Mouse (Mus musculus): ENCODE data around the gene Lmf1. TPM values are rescaled to one million over a fixed set of nuclear protein-coding genes. Genes with fewer than 3 reads are reported as not detected.

Lmf1 gene
- polyA plus RNA-seq, 2 experiments from 2014 or later = 12.1 to 16.7 TPM

DNA sequence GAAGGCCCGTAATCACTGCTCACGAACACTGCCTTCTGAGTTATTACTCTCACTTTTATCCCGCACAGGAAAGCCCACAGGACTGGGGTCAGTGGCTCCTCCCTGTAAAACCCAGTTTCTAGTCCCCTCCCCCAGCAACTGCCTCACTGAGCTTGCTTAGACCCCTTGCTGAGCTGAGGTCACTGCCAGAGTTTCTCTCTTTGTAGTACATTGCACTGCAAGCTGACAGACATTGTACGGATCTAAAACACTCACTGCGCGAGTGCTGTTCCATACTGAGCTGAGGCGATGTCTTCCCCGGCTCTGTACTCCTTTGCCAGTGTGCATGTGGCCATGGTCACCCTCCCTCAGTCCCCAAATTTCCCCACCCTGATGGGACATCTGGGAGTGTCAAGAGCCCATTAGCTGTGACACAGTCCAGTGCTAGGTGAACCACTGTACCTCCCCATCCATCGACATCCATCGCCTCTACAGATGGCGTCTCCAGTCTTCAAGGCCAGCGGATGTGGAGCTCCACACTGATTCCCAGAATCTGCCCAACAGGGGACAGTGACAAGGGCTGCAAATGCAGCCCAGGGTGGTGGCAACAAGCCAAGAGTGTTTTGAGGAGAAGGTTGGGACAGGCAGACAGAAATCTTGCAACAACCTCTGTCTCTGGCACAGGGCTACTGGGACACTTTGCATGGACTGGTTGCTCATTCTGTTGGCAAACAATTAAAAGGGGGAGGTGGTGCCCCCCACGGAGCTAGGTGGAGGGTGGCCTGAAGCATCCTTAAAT, 64.8 kb downstream of the Lmf1 start:
- ATAC-seq = no peak

- no peak for ATAC-seq
These were observed 65.9 kb downstream of the Lmf1 start for GRCm38 (mm10) chr17:25644761-25645160.

DNA sequence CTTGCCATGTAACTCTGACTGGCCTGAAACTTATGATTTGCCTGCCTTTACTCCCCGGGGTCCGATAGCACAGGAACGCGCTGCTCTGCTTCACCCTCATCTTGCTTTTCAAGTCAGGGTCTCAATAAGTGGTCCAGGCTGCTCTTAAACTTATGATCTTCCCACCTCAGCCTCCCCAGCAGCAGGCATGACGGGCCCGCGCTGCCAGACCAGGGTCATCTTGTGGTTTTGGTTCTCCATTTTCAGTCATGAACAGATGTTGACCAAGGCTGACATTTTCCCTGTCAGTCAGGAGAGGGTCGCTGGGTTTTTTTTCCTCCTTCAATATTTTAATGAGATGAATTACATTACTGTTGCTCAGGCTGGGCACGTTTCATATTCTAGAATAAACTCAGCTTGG, 66.8 kb downstream of the Lmf1 start:
- no peak for ATAC-seq

DNA sequence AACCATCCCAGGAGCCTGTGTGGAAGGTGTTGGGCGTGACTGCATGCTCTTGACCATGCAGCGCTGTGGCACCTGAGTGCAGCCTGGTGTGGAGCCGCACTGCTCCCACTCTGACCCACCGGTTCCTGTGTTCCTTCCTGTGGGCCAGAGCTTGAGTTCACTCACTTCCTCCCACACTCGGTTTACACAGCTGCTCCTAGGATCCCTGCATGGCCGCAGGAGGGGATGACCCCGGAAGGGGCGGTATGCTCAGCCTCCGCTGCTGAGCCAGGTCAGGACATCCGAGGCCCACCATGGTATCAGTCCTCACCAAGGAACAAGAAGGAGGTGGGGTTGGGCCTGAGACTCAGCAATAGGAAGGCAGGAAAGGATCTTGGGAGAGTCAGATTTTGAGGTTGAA, 69.0 kb downstream of the Lmf1 start:
- no peak for ATAC-seq

DNA sequence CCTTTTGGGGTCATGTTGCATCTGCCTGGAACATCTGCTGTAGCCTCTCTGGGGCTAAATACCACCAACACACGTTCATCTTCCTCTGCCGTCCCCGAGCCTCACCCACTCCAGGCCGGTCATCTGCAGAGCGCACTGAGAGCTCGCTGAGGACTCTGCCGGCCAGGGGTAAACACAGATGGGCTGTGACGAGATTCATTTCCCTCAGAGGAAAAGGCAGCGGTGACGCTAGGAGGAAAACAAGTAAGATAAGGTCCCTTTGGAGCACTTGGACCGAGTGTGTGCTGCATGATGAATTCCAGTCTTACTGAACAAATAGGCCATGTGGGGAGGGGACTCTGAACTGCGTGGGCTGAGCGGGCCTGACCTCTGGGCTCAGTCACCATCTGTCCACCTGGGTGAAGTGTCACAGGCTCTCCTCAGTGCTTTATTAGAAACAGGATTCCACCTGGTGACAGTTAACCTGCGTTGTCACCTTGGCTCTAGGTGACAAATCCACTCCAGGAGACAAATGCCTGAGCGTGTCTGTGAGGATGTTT, 69.9 kb downstream of the Lmf1 start:
- no peak for ATAC-seq

GRCm38 (mm10) chr17:25650726-25651125, 71.8 kb downstream of the Lmf1 start:
- ATAC-seq = no peak

DNA sequence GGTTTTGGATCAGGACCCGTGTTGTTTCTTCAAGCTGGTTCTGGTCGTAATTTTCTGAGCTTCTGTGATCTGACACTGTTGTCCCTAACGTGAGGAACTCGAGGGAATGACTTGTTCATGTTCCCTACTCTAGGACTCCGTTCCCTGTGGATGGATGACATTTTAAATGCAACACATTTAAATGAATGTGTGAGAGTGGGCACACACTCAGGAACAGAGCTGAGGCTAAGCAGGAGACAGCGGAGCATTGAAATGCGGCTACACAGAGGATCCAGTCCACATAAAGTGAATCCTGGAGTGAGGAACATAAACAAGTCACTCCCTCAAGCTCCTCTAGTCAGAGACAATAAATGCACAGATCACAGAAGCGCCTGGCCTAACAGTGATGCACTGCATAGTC, 73.4 kb downstream of the Lmf1 start:
- ATAC-seq = no peak

DNA sequence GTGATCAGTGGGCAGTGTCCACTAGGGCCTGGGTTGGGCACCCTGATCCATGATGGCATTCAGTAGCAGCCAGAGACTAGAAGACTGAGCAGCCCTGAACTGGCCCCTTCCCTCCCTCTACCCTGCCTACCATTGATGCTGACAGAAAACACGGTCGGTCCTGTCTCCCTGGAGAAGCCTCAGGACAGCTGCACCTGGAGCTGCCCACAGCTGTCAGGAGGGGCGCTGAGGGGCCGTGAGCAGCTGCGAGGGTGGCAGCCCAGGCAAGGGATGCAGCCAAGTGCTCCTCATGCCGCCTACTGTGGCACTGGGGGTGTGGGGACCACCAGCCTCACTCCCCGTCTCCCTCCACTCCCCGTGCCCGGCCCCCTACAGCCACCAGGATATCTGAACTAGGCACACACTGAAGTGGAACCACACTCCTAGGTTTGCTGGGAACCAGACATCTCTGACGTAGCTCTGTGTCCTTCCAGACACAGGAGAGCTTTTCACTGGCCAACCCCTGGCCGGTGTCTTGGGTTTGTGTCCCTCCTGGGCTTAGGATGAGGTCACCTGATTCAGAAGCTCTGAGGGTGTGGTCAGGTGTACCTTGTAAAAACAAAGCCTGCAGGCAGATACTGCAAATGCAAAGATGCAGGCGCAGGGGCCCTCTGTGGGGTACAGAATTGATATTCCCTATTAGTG, 77.4 kb downstream of the Lmf1 start:
- no peak for ATAC-seq

- ATAC-seq = no peak
These were observed 77.9 kb downstream of the Lmf1 start for GRCm38 (mm10) chr17:25656826-25657189.

GRCm38 (mm10) chr17:25663213-25663835, 84.4 kb downstream of the Lmf1 start:
- ATAC-seq = no peak

DNA sequence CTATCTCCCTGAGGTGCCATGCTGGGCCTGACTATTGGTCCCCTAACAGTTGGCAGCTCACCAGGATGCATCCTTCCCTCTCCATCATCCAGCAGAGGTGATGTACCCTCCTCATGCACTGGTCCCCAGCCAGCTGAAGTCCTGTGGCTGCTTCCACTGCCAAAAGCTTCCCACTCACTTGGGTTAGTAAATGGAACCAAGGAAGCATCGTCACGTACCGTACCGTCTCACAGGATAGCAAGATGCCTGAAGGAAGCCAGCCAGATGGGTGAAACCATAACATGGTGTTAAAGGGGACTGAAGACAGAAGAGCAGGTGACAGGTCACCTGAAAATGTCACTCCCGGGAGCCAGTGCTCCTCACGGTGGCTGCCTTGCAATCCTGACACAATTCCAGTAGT, 86.6 kb downstream of the Lmf1 start:
- ATAC-seq = no peak

DNA sequence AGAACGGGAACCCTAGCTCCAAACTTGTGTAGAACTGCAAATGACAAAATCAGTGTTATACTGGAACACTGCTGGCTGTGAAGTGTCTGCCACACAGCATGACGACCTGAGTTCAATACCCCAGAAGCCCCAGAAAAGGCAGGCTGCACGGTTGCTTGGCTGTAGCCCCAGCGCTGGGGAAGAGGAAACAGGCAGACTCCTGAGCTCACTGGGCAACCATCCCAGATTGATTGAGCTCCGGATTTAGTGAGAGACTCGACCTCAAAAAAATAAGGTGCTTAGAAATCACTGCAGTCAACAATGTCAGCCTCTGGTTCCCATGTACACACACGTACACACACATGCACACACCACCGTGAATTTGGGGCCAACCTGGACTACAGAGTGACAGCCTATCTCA, 87.0 kb downstream of the Lmf1 start:
- no peak for ATAC-seq

GRCm38 (mm10) chr17:25668481-25669055, 89.7 kb downstream of the Lmf1 start:
- no peak for ATAC-seq

DNA sequence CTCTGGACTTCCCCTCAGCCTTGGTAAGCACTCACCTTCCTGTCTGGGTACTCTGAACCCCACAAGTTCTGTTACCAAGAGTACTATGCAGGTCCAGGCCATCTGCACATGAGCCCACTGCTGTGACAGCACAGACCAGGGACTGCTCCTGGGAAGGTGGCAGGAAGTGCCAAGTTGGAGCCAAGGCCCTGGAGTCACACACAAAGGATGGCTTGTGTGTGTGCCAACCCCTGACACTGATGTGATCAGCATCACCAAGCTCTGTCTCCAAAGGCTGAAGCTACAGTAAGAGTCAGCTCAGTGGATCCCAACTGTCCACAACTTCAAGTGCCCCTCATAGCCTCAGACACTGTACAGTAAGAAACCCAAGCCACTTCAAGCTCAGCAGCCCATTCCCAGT, 94.1 kb downstream of the Lmf1 start:
- ATAC-seq = no peak

GRCm38 (mm10) chr17:25677969-25678368, 99.1 kb downstream of the Lmf1 start:
- ATAC-seq = no peak

GRCm38 (mm10) chr17:25679818-25680217, 100.9 kb downstream of the Lmf1 start:
- no peak for ATAC-seq

GRCm38 (mm10) chr17:25681636-25682035, 102.8 kb downstream of the Lmf1 start:
- no peak for ATAC-seq

GRCm38 (mm10) chr17:25686323-25686722, 107.4 kb downstream of the Lmf1 start:
- ATAC-seq = no peak

- ATAC-seq = no peak
These were observed 110.0 kb downstream of the Lmf1 start for GRCm38 (mm10) chr17:25688922-25689321.

DNA sequence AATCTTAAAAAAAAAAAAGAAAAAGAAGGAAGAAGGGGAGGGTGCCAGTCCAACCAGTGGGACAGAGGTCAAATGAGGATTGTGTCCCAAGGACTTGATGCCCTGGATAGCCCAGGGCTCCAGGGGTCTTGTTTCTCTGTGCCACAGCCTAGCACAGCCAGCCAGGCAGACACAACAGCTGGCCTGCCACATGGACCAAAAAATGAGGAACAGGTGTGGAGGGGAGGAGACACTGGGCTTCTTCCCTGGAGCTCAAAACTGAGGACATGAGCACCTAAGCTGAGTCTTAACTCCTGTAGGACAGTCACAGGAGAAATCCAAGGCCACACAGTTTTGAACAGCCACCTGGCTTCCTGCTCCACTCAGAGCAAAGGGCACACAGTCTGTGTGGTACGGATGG, 117.4 kb downstream of the Lmf1 start:
- no peak for ATAC-seq

GRCm38 (mm10) chr17:25698446-25698845, 119.6 kb downstream of the Lmf1 start:
- ATAC-seq = no peak

DNA sequence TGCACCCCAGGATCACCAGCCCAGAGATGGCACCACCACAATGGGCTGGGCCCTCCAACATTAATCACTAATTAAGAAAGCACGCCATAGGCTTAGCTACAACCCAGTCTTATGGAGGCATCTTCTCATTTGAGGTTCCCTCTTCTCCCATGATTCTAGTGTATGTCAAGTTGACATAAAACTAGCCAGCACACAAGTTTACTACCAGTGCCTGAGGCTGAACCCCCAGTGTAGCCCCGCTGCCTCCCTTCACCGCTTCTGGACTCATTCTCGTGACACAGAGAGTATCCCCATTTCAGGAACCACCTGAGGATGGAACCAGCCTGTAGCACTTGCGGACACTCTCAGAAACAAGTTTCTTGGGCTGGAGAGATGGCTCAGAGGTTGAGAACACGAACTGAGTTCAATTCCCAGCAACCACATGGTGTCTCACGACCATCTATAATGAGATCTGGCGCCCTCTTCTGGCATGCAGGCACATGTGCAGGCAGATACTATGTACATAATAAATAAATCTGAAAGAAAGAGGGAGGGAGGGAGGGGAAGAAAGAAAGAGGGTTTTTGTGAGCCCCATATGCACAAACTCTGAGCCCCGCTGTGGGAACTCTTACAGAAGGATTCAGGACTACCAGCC, 122.1 kb downstream of the Lmf1 start:
- ATAC-seq = no peak

DNA sequence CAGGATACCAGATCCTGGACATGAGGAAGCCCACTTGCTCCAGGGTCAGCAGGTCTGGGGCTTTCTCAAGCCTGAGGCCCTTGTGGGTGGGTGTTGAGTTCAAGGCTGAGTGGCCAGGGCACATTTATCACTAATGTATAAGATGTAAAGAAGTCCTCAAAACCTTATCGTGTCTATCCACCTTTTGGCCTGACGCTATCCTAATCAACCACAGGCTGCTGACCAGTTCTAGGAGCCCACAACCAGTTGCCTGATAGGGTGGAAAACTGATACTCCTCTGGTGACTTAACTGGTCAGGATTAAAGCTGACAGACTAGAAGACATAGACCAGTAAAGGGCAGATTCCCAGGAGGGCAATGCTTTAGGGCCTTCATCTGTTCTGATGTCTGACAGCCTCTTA, 131.1 kb downstream of the Lmf1 start:
- ATAC-seq = no peak

All from activated CD4-positive, CD25-positive, alpha-beta regulatory T cell, adult 4 months (primary cell).